Mouse (Mus musculus): Measurements from ENCODE around the gene Olfr1453. TPM values are rescaled to one million over a fixed set of nuclear protein-coding genes. Genes with fewer than 3 reads are reported as not detected.

Gene Olfr1453
- 0.32 TPM for polyA plus RNA-seq (2017; shearing (Covaris generic))

DNA sequence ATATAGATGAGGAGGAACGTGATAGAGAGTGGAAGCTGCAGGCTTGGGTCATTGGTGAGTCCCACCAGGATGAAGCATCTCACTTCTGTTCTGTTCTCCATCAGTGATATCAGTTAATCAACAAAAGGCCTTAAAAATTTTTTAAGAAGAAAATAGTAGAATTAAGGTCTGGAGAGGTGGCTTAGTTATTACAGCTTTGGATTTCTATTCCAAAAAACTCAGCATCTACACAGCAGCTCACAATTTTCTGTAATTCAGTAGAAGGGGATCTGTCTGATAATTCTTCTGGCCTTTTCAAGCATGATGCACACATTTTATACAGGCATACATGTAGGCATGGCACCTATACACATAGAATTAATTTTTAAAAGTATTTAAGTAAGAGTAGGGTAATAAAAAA is at the start of gene Olfr1453:
Olfr1453 (minus strand) TSS at position 101 of the 400 bp plus-strand sequence.

DNA sequence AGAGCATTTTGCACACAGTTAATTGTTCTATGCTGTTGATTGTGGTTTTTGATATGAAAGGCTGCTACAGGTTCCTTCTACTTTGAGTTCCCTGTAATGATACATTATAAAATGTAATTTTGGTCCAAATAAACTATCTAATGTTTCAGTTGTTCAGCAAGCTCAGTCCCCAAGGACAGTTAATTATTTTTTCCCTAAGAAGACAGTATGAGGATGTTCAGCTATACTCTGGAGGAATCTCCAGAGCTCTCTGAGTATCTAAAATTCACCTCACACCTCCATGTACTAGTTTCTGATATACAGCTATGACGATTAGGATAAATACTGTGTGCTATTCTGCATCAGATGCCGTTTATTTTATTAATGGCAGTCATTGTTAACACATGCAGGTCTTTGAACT is 32.2 kb upstream of the Olfr1453 start, which contains the start of gene Olfr1454:
Olfr1454 (plus strand) TSS at position 301 of the 400 bp plus-strand sequence.

DNA sequence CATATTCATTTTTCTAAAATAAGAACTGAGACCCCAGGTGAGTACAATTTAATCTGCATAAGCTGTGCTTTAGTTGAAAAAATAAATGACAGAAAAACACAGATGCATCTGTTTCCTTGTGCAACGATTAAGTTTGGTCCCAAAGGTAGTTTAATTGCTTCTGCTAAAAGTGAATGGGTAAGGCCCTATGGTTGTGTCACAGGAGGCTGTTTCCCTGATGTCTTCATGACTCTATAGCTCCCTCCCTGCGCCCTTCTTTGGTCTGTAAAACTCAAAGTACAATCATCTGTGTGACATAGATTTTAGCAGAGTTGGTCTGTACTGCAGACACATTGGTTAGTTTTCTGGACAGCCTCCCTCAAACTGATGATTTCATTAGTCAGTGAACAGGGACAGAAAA is 33.4 kb downstream of the Olfr1453 start, which contains the start of gene Olfr1451:
Olfr1451 (plus strand) TSS at position 301 of the 400 bp plus-strand sequence.

Other genes with a start within 250 kb of the Olfr1453 start
- gene Zfp91, start 232.2 kb downstream of the Olfr1453 start, polyA plus RNA-seq (2017; shearing (Covaris generic)), result 8.7 TPM
- gene Lpxn, start 232.1 kb downstream of the Olfr1453 start, polyA plus RNA-seq (2017; shearing (Covaris generic)), result 291 TPM
- gene Gm5244, start 181.6 kb downstream of the Olfr1453 start, polyA plus RNA-seq (2017; shearing (Covaris generic)), result not detected
- gene Olfr1444, start 171.0 kb downstream of the Olfr1453 start, polyA plus RNA-seq (2017; shearing (Covaris generic)), result 0.68 TPM
- not detected for gene Olfr1445, start 144.5 kb downstream of the Olfr1453 start, polyA plus RNA-seq (2017; shearing (Covaris generic))
- gene Olfr1446, start 134.8 kb downstream of the Olfr1453 start, polyA plus RNA-seq (2017; shearing (Covaris generic)), result not detected
- gene Olfr1447, start 124.6 kb downstream of the Olfr1453 start, polyA plus RNA-seq (2017; shearing (Covaris generic)), result not detected
- gene Olfr1448, start 103.9 kb downstream of the Olfr1453 start, polyA plus RNA-seq (2017; shearing (Covaris generic)), result not detected
- gene Olfr1449, start 97.5 kb downstream of the Olfr1453 start, polyA plus RNA-seq (2017; shearing (Covaris generic)), result not detected
- gene Olfr1450, start 78.1 kb downstream of the Olfr1453 start, polyA plus RNA-seq (2017; shearing (Covaris generic)), result not detected
- gene Olfr1451, start 33.3 kb downstream of the Olfr1453 start, polyA plus RNA-seq (2017; shearing (Covaris generic)), result not detected
- not detected for gene Olfr1454, start 32.3 kb upstream of the Olfr1453 start, polyA plus RNA-seq (2017; shearing (Covaris generic))
- gene Olfr1457, start 69.6 kb upstream of the Olfr1453 start, polyA plus RNA-seq (2017; shearing (Covaris generic)), result not detected
- gene Olfr1458, start 78.4 kb upstream of the Olfr1453 start, polyA plus RNA-seq (2017; shearing (Covaris generic)), result not detected
- not detected for gene Olfr1459, start 121.2 kb upstream of the Olfr1453 start, polyA plus RNA-seq (2017; shearing (Covaris generic))
- not detected for gene Olfr1461, start 134.7 kb upstream of the Olfr1453 start, polyA plus RNA-seq (2017; shearing (Covaris generic))
- not detected for gene Olfr1462, start 157.4 kb upstream of the Olfr1453 start, polyA plus RNA-seq (2017; shearing (Covaris generic))
- not detected for gene Olfr1463, start 203.0 kb upstream of the Olfr1453 start, polyA plus RNA-seq (2017; shearing (Covaris generic))

Measured in inflammation-experienced regulatory T-cells, adult 16 weeks (primary cell).